Mouse (Mus musculus): ENCODE measurements at regions not wholly inside any gene's neighbourhood (a gene's known extent, or its start where the extent isn't known, plus 50 kb on each side); places are given as distances from the start of the nearest gene placed in this dataset.
A peak's percentile ranks its signal among the peaks of the same experiment; 100 is the strongest.
"Not testable (repeated sequence)": the region's sequence is repeated elsewhere in the genome, so short reads cannot be mapped to it uniquely, and the experiment has no call there.

DNA sequence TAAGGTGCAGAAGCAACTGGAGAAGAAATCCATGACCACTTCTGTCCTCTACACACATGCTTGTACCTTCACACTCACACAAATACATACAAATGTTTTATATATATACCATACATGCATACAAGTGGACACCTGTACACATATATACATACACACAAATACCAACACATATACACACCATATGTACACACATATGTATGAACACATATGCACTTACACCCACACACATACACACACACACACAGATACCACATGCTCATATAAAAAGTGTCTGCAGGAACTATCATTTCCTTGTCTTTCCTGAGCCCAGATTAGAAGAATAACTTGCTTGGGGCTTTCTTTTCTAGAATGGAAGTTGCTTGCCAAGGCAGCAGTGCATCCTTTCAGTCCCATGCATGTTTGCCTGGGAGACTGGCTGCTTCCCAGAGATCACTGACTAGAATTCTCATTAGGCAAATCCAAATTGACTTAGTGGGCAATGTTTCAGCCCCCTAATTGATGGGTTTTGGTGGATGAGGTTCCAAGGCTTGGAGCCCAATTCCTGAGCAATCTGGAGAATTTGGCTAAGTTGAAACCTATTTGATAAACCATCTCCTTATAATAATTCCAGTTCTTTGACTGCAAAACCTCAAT, 169.2 kb upstream of the Hddc2 start:
- peak; percentile 0 for DNase-seq

DNA sequence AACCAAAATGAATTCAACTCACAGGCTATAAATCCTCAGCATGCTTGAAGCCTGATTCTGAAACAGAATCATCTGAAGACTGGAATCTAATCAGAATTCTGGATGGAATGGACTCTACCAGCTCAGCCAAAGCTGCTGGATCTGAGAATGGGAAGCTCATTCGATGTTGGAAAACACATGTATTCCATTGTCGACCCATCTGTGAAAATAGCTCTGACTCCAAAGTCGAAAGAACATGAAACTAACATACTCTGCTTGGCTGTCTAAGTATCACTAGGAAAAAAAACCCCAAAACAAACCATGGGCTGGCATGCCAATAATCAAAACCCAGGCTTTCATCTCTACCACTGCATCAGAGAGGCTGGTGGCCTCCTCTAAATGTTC, 168.7 kb upstream of the Hddc2 start:
- DNase-seq, result no peak

DNA sequence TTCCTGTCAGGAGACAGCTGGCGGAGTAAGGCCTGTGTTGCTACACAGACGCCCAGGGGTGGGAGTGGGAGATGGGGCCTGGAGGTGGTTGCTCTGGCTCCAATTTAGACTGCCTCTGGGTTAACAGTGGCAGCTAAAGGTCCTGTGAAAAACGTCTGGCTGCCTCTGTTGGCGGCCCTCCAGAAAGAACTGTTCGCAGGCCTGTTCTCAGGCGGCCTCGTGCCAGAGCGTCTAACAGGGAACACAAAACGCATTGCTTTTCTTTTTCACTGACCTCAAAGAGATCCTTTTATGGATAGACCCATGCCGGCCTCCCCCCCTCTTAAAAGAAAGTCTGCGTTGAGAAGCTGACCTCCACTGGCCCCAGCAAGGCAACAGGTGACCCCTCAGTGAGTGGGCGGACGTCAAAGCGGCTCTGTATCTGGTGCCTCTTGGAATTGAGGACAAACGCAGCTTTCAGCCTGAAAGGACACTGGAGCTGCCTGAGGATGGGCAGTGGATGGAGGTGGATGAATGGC, 140.0 kb upstream of the Hddc2 start:
- DNase-seq, result no peak

DNA sequence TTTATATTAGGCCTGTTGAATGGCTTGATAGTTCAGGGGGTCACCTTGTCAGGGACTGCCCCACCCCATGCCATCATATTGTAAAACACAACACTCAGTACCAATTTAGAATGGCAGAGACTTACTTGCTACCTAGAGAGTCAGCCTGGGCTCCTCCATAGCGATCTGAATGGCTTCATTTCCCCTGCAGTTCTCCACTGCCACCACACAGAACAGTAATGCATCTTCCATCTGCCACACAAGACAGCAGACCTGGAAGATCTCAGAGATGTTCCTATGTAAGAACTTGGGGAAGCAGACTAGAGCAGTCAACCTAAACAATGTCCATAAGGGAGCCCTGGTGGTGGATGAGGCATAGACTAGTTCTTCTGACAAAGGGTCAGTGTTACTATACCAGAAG, 123.6 kb upstream of the Hddc2 start:
- DNase-seq, result no peak

DNA sequence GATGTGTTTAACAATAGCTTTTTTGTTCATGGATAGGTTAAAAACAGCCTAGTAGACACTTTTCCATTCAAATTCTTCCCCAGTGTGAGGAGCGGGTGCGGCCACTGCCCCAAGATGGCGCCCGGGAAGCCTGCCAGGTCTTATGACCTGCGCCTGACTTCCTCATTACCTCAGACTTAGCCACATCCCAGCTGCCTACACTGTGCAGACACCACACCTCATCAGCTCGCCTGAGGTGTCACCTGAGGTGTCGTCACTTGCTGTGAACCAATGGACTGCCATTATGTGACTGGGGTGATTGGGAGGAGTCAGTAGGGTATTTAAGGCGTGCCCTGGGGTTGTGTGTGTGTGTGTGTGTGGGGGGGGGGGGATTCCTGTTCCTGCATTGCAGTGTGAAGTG, 101.0 kb upstream of the Hddc2 start:
- DNase-seq, result not testable (repeated sequence)

DNA sequence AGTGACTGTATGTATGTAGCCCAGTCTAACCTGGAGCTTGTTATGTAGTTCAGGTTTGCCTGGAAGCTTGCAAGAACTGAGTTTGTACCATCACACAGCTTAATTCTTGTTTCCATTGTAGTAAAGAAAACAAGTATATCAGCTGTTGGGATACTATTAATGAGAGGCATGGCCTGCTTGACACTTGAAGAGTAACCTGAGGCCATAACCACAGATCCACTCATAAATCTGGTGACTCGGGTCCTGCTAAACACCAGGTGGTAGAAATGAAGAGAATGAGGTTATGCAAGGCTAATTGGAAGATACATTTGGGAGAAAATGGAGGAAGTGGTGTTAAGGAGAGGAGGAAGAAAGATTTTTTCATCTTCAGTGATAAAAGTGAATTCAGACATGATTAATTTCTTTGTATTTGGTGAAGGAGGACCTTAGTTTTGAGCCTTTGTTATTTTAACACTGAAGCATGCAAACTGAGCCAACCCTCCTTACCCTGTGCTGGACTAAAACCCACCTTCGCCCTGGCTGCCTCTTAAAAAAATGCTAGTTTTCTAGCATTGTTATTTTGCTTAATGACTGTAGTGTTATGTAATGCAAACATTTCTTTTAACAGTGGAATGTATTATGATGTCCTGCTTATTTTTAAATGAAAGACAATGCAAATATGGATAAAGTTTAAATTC, 100.3 kb upstream of the Hddc2 start:
- no peak for DNase-seq

DNA sequence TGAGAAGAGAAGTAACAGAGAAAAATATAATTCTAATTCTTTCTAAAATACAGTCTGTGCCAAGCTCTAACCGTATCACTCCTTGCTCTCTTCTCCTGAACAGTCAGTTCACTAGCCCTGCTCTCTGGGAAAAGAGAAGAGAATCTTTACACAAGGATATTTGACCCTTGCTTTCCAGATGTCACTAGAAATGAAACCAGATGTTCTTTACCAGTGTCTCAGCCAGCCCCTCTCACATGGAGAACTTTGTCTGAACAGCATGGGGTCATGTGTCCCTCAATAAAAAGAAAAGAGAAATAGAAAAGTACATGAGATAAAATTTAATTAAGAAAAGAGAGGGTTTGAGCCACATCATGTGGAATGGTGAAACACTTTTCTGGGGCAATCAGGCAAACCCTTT, 91.3 kb upstream of the Hddc2 start:
- no peak for DNase-seq

DNA sequence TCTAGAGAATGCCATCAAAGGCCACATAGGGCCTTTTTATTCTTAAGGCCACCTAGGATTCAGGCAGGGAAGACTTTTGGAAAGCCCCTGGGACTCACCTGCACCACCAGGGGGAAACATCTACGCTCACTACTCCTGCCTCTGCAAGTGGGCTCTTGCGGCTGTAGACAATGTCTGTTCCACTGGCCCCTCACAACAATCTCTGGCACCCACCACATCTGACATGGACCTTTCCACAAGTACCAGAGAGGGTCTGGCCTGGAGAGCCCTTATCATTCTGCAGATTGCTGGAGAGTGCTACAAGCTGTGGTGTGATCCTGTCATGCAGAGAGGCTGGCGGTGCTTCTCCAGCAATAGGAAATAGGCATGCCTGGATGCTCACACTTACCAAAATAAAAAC, 84.1 kb upstream of the Hddc2 start:
- DNase-seq, result no peak

DNA sequence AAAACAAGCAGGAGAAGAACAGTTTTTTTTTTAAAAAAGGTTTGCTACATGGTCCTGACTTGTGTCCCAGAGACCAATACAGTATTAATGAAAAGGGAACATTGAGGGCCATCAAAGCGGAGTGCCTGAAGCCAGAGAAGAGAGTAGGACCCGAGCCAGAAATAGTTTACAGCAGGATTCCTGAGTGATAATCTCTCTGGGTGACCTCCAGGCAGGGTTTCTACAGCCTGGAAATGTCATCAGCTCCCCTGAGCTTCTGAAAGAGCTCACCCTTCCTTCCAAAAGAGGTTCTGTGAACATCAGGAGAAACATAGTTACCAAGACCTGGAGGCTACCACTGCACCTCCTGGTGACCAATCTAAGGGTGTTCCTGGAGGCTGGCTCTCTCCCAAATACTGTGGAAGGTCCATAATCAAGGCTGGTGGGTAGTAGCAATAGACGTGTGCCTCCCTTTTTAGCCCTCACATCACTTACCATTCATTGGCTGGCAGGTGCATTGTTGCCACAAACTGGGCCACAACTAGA, 70.7 kb upstream of the Hddc2 start:
- no peak for DNase-seq

DNA sequence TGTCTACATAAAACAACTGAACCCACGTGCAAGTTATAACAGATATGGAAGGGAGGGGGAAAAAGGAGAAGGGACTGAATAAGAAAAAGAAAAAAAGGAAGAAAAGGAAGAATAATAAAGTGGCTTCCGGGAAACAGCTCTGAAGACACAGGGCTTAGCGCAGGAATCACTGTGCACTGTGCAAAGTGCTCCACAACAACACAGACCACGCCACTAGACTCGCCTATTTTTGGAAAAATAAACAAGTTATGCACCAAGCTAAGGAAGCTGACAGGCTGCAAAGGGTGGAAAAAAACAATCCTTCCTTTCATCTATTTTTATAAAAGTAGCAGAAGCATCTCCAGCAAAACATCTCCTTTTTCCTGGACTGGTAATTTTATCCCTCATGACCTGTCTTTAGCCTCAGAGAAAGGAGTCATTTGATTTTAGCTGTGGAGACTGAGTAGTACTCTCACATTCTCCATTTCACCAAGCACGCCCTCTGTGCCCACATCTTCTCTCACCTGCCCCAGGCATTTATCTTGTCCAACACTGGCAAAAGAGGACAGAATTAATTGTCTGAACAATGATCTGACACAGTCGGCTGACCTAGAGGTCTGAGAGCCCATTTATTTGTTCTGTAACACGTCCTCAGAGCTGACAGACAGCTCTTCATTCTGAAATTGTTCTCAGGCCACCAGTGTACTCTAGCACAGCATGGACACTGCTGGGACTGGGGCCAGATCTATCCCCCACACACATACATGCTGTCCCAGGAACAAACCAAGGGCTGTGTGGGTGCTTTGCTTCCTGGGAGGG, 60.4 kb upstream of the Hddc2 start:
- peak; percentile 9 for DNase-seq

DNA sequence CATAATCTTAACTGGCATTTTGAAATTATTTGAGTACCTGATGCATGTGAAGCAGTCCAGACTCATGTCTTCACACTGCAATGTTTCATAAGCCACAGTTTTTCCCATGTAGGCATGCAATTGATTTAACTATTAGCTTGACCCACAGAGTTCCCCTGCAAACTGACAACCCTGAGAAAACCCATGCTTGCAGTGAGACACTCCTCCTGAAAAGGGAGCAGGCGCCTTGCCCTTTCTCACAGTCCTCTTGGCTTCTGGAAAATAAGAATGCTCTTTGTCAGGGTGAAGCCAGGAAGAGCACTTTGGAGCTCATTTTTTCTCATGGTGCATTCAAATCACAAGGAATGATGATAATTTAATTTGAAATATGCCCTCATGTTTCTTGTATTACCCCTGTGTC, 56.2 kb upstream of the Hddc2 start:
- DNase-seq, result no peak

DNA sequence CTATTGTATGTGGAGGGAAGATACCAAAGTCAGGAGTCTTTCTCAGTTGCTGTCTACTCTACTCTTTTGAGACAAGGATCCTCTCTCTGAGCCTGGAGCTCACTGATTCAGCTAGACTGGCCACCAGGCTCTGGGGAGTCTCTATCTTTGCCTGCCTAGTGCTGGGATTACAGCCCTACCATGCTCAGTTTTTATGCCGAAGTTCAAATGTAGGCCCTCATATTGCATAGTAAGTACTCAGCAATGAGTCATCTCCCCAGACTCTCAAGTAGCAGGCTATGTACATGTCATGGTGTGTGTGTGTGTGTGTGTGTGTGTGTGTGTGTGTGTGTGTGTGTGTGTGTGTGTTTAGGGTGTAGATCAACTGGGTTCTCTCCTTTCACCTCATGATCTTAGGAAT, 55.6 kb upstream of the Hddc2 start:
- no peak for DNase-seq

DNA sequence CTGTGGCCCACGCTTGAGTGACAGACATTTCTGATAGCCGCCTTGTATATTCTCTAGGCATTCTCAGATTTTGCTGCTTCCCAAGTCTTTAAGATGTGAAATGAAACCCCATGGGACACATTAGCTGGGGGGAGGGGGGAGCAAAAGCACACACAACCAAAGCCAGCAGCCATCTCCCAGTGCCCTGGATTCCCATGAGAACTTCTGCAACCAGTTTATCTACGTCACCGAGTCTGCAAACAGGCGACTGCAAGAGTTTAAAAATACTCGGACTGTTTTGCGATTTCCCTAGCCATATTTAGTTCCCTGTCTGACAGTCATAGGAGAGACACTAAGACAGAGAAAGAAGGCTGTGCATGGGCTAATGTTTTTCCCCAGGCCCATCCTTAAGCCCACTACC, 52.3 kb upstream of the Hddc2 start:
- no peak for DNase-seq

All from cerebellum, adult 9-10 months (tissue).